Mouse (Mus musculus) heart, postnatal 0 days (tissue): ENCODE measurements at regions not wholly inside any gene's neighbourhood (a gene's known extent, or its start where the extent isn't known, plus 50 kb on each side); places are given as distances from the start of the nearest gene placed in this dataset.

ENCODE experiments used
- CTCF ChIP-seq: IDR thresholded peaks from 2 replicates; pipeline ENCODE4 v1.5.1; 2016; ENCODE audit warnings: antibody characterized with exemption, control low read depth, low read depth
- EP300 ChIP-seq: IDR thresholded peaks from 2 replicates; pipeline ENCODE4 v1.6.1; 2016; ENCODE audit warnings: antibody characterized with exemption, low read depth

DNA sequence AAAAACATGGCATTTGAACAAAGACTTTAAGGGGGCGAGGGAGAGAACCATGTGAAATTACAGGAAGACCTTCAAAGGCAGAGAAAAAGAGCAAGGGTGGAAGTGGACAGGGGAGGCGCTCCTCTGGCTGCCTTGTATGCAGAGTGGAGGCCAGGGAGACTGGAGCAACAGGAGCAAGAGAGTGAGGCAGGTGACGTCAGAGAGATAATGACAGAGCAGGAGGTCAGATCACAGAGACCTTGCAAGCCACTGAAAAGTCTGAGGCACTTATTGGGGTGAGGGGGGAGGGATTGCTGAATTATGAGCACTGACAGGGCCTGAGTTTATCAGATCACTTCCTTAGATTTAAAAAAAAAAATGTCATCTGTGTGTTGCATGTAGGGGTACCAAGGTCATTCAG, 133.3 kb upstream of the Frmpd3 start:
- no peak for TF ChIP-seq CTCF
- TF ChIP-seq EP300 = no peak
